Mouse (Mus musculus): ENCODE data around the gene Tbc1d24.

- TF ChIP-seq CTCF (IDR thresholded peaks at IDR 0.05; ENCODE audit: extremely low read depth, insufficient read depth, low read length): no peak
- no peak for TF ChIP-seq POLR2A (IDR thresholded peaks at IDR 0.05; ENCODE audit: extremely low read depth, insufficient read depth, low read length)
Observed at GRCm38 (mm10) chr17:24203611-24204534, 1.5 kb downstream of the Tbc1d24 start.

Measured in cortical plate, adult 2 months (tissue).